Mouse (Mus musculus) midbrain, postnatal 0 days (tissue): ENCODE measurements around the gene Adam12. TPM values are rescaled to one million over a fixed set of nuclear protein-coding genes. Genes with fewer than 3 reads are reported as not detected.

Experiments
- ATAC-seq: fragments of 200-750 bp; cut with Nextera tagmentation; 2 replicates; pipeline ENCODE4 v1.8.0; 2017; ENCODE audit warnings: moderate number of reproducible peaks, mild to moderate bottlenecking, moderate TSS enrichment, moderate library complexity; ENCODE audit not compliant: low FRiP score
- DNase-seq: peaks from one replicate; pipeline ENCODE4 v3.0.0-alpha.2; 2015; ENCODE audit warnings: low spot score
- H3K27ac ChIP-seq: fragments of 300-500 bp; sonication (generic); 2 replicates; pipeline ENCODE4 v1.5.1; 2014; ENCODE audit warnings: low read depth, mild to moderate bottlenecking, low read length, mixed read lengths
- H3K27me3 ChIP-seq: fragments of 300-500 bp; sonication (generic); 2 replicates; pipeline ENCODE4 v1.6.1; 2014; ENCODE audit warnings: low read length, control low read depth, mixed read lengths; ENCODE audit not compliant: insufficient read depth
- H3K36me3 ChIP-seq: fragments of 300-500 bp; sonication (generic); 2 replicates; pipeline ENCODE4 v1.6.1; 2014; ENCODE audit warnings: low read length, control low read depth, mixed read lengths; ENCODE audit not compliant: insufficient read depth
- H3K4me1 ChIP-seq: fragments of 300-500 bp; sonication (generic); 2 replicates; pipeline ENCODE4 v1.6.1; 2014; ENCODE audit warnings: mild to moderate bottlenecking, control low read depth, antibody characterized with exemption, low read length, mixed read lengths; ENCODE audit not compliant: insufficient read depth
- H3K4me2 ChIP-seq: fragments of 300-500 bp; sonication (generic); 2 replicates; pipeline ENCODE4 v1.6.1; 2014; ENCODE audit warnings: low read depth, mild to moderate bottlenecking, low read length, mixed read lengths; ENCODE audit not compliant: poor library complexity, severe bottlenecking
- H3K4me3 ChIP-seq: fragments of 300-500 bp; sonication (generic); 2 replicates; pipeline ENCODE4 v1.5.1; 2014; ENCODE audit warnings: low read depth, mild to moderate bottlenecking, low read length, moderate library complexity
- H3K9ac ChIP-seq: fragments of 300-500 bp; sonication (generic); replicated peaks from 2 replicates; pipeline ENCODE4 v1.6.1; 2014; ENCODE audit warnings: mild to moderate bottlenecking, low read length, moderate library complexity, mixed read lengths; ENCODE audit not compliant: poor library complexity, severe bottlenecking
- H3K9me3 ChIP-seq: fragments of 300-500 bp; sonication (generic); 2 replicates; pipeline ENCODE4 v1.6.1; 2016; ENCODE audit warnings: low read length, control low read depth
- CTCF ChIP-seq: IDR thresholded peaks from 2 replicates; pipeline ENCODE4 v1.5.1; 2016; ENCODE audit warnings: antibody characterized with exemption, mild to moderate bottlenecking
- WGBS: fragments of 180-500 bp; shearing (Covaris S2); extraction: QIAGEN DNeasy Blood & Tissue Kit; methylation state at CpG from one replicate; pipeline ENCODE4 v1.1.7; 2014; 5-methylcytosine and 5-hydroxymethylcytosine counted together
- polyA plus RNA-seq: library from polyadenylated mRNA; unstranded; fragments of >200 nt; fragmentation: Nextera tagmentation; extraction: Ambion mirVana; gene quantifications from 2 replicates; pipeline ENCODE4 v1.2.1, GENCODE M21; 2015
- total RNA-seq: library from RNA; depleted of rRNA; stranded (reverse); fragments of >200 nt; gene quantifications from 2 replicates; pipeline ENCODE4 v1.2.3, GENCODE M21; 2014; rRNA removed

Gene Adam12
- total RNA-seq, result 12.8 and 18.5 TPM in 2 replicates
- 2.0 and 3.5 TPM in 2 replicates for polyA plus RNA-seq

DNA sequence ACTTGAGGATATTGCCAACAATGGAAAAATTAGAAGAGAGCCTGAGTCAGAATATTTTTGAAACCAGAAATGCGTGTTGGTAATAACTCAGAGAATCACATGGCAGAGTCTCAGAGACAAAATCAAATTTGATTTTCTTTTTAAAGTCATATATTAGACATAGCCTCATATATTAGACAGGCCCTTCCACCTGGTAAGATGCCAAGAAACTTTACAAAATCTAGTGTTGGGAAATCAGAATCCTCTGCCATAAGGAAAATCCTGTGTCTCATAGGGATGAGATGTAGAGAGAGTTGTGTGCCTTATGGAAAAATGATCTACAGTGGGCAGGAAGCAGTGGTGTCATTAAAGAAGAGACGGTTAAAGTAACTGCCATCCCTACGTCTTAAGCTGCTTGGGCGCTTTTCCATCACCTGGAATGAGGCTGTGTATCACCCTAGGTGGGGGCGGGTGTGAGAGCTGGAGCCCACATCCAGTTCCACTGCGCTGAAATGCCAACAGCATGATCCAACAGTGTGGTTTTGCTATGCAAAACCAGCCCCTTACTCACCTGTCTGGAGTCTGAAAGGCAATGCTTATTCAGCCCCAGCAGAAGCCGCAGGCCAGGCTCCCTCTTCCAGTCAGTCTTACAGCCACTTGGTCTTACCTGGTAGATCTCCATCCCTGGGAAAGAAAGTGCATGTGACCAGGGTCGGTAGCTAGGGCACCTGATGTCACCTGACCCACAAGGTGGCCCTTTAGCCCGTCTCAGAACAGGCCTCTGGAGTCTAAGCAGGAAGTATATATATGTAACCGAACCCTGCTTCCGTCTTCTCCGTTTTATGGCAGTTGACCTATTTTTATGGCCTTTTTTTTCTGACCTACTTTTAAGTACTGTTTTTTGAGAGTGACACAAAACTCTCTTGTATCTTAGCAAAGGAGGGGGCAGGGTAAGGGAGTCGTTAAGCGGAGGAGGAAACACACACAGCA is at the start of gene Adam12:
Adam12 (minus strand) TSS at position 769 of the 969 bp plus-strand sequence.
- H3K4me2 ChIP-seq, result no peak within 1 kb of the TSS

DNA sequence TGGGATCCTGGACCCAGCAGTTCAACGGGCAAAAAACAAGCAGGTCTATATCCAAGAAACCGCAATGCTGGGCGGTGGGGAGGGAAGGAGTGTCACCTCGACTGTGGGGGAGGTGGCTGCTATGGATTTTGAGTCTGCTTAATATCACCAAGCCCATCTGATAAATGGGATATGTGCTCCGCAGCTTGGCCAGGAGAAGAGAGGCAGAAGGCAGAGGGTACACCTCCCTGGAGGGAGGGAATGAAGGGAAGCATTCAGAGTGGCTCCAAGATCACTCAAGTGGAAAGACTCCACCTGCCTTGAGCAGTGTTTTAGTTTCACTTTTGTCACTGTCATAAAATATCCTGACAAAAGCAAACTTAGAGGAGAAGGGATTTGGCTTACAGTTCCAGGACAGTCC is 41.0 kb upstream of the Adam12 start:
- Histone ChIP-seq H3K9ac (no peak overlapping the region), H3K4me1 (no peaks in the 10 kb centered on the region), H3K36me3 (no peaks in the 10 kb centered on the region), H3K4me2 (no peak overlapping the region), H3K27me3 (no peaks in the 10 kb centered on the region), H3K27ac (no peak overlapping the region), H3K4me3 (no peak overlapping the region), H3K9me3 (no peaks in the 10 kb centered on the region)
- WGBS, result 87% methylated on average over 5 of the region's 5 CpGs
- ATAC-seq (no peak), DNase-seq (no peak)
- TF ChIP-seq CTCF, result no peak

More for the DNA sequence above, at the start of gene Adam12:
- Histone ChIP-seq H3K9me3 (no peaks in the 10 kb centered on the region), H3K36me3 (no peaks in the 10 kb centered on the region), H3K4me3 (no peak within 1 kb of the TSS), H3K27me3 (0 out of 2 replicates have a peak, but pooled peaks cover 3% of the 10 kb centered on the region), H3K27ac (no peak within 1 kb of the TSS), H3K9ac (no peak within 1 kb of the TSS), H3K4me1 (no peaks in the 10 kb centered on the region)
- ATAC-seq, result no peak
- TF ChIP-seq CTCF, result no peak
- 76% methylated on average over 14 of the region's 14 CpGs for WGBS
- DNase-seq, result no peak

DNA sequence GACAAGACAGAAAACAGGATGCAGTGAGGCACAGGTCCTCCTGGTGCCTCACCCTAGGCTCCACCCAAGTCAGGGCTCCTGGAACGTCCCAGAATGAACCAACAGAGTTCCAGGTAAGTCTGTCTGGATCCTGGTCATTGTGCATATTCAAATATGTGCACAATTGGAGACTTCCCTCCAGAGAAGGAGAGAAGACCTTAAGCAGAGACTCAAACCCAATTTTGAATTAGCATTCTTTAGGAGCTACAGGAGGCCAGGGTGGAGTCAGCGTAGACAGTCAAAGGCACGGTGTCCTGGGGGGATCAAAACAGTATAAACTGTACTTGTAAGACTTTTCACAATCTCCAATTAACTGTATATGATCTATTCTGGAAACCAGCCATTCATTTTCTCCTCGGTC is 40.5 kb upstream of the Adam12 start:
- H3K4me2 ChIP-seq, result no peak overlapping the region
- DNase-seq (no peak), ATAC-seq (no peak)
- H3K27me3 ChIP-seq, result no peaks in the 10 kb centered on the region
- no peak for TF ChIP-seq CTCF
- no peaks in the 10 kb centered on the region for H3K4me1 ChIP-seq
- no peaks in the 10 kb centered on the region for H3K36me3 ChIP-seq
- H3K27ac ChIP-seq, result no peak overlapping the region
- H3K9ac ChIP-seq, result no peak overlapping the region
- WGBS, result 81% methylated on average over 4 of the region's 4 CpGs
- H3K9me3 ChIP-seq, result no peaks in the 10 kb centered on the region
- no peak overlapping the region for H3K4me3 ChIP-seq

DNA sequence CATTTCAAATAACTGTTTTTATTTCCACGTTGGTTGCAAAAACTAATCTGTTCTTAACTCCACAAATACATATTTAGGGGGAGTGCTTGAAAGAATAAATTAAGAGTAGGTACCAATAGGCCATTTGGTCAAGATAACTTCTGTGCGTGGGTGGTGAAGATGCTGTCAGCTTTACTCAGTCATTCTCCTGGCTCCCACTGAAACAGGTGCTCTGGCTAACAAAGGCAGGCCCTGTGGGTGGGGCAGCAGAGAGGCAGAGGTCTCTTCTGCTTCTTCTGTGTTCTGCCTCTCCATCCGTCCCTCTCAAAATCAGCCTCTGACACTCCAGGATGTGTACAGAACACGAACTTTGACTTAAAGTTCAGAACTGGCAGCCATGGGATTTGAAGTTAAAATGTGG is 33.8 kb upstream of the Adam12 start:
- H3K9me3 ChIP-seq, result no peaks in the 10 kb centered on the region
- DNase-seq (no peak), ATAC-seq (no peak)
- 81% methylated on average over 4 of the region's 4 CpGs for WGBS
- no peak overlapping the region for H3K4me2 ChIP-seq
- H3K4me1 ChIP-seq, result no peaks in the 10 kb centered on the region
- no peaks in the 10 kb centered on the region for H3K36me3 ChIP-seq
- TF ChIP-seq CTCF, result no peak
- no peak overlapping the region for H3K9ac ChIP-seq
- H3K27me3 ChIP-seq, result no peaks in the 10 kb centered on the region; the same call in 1 of the 2 replicates
- H3K27ac ChIP-seq, result no peak overlapping the region
- no peak overlapping the region for H3K4me3 ChIP-seq

DNA sequence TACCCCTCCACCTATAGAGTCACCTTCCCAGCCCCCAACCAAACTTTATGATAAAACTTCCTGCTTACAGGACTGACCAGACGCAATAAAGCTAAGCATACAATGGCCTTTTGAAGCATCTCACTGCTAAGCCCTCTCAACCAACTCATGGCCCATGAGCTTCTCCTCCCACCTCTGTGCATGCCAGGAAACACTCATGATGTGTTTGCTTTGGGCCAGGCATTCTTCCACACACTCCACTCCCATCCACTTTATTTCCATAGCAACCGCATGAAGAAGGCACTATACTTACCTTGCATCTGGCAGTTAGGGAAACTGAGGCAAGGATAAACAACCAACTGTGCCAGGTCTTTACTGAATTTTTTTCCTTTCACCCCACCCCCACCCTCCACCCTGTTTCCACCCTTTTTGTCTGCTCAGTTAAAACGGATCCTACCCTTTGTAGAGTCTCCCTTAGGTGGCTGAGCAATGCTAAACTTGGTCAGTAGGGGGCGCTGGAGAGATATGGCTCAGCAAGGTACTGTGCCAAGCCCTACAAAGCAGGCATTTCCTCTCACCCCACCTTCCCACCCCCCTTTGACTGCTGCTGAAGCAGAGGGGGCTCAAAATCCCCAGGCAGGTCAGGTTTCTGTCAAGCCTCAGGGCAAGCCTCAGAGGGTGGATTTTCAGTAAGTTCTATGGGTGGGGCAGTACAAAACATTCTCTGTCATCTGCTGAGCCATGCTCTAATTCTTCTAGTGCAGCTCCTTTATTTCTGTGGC is 31.4 kb upstream of the Adam12 start:
- WGBS, result 43% methylated on average over 4 of the region's 4 CpGs
- ATAC-seq, result no peak
- Histone ChIP-seq H3K4me1 (no peaks in the 10 kb centered on the region), H3K4me2 (no peak overlapping the region), H3K9ac (no peak overlapping the region), H3K4me3 (no peak overlapping the region), H3K36me3 (no peaks in the 10 kb centered on the region), H3K9me3 (no peaks in the 10 kb centered on the region), H3K27ac (no peak overlapping the region), H3K27me3 (no peaks in the 10 kb centered on the region; the same call in 1 of the 2 replicates)
- DNase-seq, result peak; percentile 42
- peak; percentile 70 for TF ChIP-seq CTCF
